Mouse (Mus musculus) testis, adult 2 months (tissue): ENCODE measurements around the gene Lcn3. TPM values are rescaled to one million over a fixed set of nuclear protein-coding genes. Genes with fewer than 3 reads are reported as not detected.

ENCODE experiments used
- H3K27ac ChIP-seq: fragments of 200-500 bp; 2 replicates; pipeline ENCODE4 v1.5.1; 2012; ENCODE audit warnings: low read depth, low read length; ENCODE audit not compliant: control insufficient read depth, insufficient read depth
- H3K27me3 ChIP-seq: fragments of 200-500 bp; 2 replicates; pipeline ENCODE4 v1.6.1; 2012; ENCODE audit warnings: mild to moderate bottlenecking, low read length, moderate library complexity; ENCODE audit not compliant: control insufficient read depth, insufficient read depth
- H3K36me3 ChIP-seq: fragments of 200-500 bp; 2 replicates; pipeline ENCODE4 v1.6.1; 2012; ENCODE audit warnings: mild to moderate bottlenecking, low read length; ENCODE audit not compliant: control insufficient read depth, insufficient read depth
- H3K4me1 ChIP-seq: fragments of 200-500 bp; 2 replicates; pipeline ENCODE4 v1.6.1; 2012; ENCODE audit warnings: low read length; ENCODE audit not compliant: control insufficient read depth, insufficient read depth
- H3K4me3 ChIP-seq: fragments of 200-500 bp; 2 replicates; pipeline ENCODE4 v1.5.1; 2012; ENCODE audit warnings: low read depth, mild to moderate bottlenecking, low read length, moderate library complexity, mixed read lengths; ENCODE audit not compliant: control insufficient read depth
- CTCF ChIP-seq: fragments of 200-500 bp; IDR thresholded peaks from 2 replicates; pipeline ENCODE4 v1.5.1; 2012; ENCODE audit warnings: low read depth, mild to moderate bottlenecking, inconsistent platforms, low read length, moderate library complexity; ENCODE audit not compliant: control insufficient read depth, insufficient read depth, insufficient replicate concordance
- POLR2A ChIP-seq: fragments of 200-500 bp; IDR thresholded peaks from 2 replicates; pipeline ENCODE4 v1.6.1; 2012; ENCODE audit warnings: low read depth, mild to moderate bottlenecking, inconsistent platforms, low read length, moderate library complexity; ENCODE audit not compliant: control insufficient read depth
- polyA plus RNA-seq: library from polyadenylated mRNA; depleted of rRNA; stranded (reverse); fragments of >200 nt; gene quantifications from 2 replicates; pipeline ENCODE4 v1.2.3, GENCODE M21; 2012

Lcn3 gene
- polyA plus RNA-seq, 1 experiment, result not detected

GRCm38 (mm10) chr2:25767764-25768163 is 2.4 kb downstream of the Lcn3 start:
- Histone ChIP-seq H3K27me3 (no peaks in the 10 kb centered on the region), H3K4me3 (no peak overlapping the region), H3K27ac (no peak overlapping the region), H3K36me3 (no peaks in the 10 kb centered on the region), H3K4me1 (no peaks in the 10 kb centered on the region)
- TF ChIP-seq POLR2A, result no peak
- no peak for TF ChIP-seq CTCF

GRCm38 (mm10) chr2:25773507-25773906 is 8.1 kb downstream of the Lcn3 start:
- H3K4me3 ChIP-seq, result no peak overlapping the region
- H3K27ac ChIP-seq, result no peak overlapping the region
- H3K36me3 ChIP-seq, result no peaks in the 10 kb centered on the region
- TF ChIP-seq CTCF (no peak), POLR2A (no peak)
- H3K4me1 ChIP-seq, result no peaks in the 10 kb centered on the region
- H3K27me3 ChIP-seq, result no peaks in the 10 kb centered on the region

- TF ChIP-seq CTCF, result no peak
- TF ChIP-seq POLR2A, result no peak
Observed at GRCm38 (mm10) chr2:25774640-25775039, 9.3 kb downstream of the Lcn3 start.

DNA sequence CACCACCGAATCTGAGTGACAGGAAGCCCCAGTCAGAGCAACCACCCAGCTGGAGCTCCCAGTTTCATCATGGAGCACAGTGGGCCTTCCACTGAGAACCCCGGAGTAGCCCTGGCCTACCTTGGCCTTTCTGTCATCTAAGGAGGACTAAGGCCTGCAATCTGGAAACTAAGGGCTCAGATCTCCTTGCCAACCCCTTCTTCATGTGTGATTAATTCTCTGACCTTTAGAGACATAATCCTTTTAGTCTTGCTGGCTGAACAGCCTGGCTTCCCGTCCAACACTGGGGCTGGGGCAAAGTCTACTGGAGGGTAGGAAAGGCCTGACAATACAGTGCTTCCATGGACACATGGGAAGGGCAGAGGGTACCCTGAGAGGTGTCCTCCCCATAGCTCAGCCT is 10.6 kb downstream of the Lcn3 start:
- H3K4me3 ChIP-seq, result no peak overlapping the region
- H3K27me3 ChIP-seq, result no peaks in the 10 kb centered on the region
- H3K4me1 ChIP-seq, result no peaks in the 10 kb centered on the region
- no peak overlapping the region for H3K27ac ChIP-seq
- H3K36me3 ChIP-seq, result no peaks in the 10 kb centered on the region
- no peak for TF ChIP-seq CTCF
- no peak for TF ChIP-seq POLR2A

More at GRCm38 (mm10) chr2:25774640-25775039, 9.3 kb downstream of the Lcn3 start:
- Histone ChIP-seq H3K4me3 (no peak overlapping the region), H3K27me3 (no peaks in the 10 kb centered on the region), H3K27ac (no peak overlapping the region), H3K36me3 (no peaks in the 10 kb centered on the region), H3K4me1 (no peaks in the 10 kb centered on the region)

DNA sequence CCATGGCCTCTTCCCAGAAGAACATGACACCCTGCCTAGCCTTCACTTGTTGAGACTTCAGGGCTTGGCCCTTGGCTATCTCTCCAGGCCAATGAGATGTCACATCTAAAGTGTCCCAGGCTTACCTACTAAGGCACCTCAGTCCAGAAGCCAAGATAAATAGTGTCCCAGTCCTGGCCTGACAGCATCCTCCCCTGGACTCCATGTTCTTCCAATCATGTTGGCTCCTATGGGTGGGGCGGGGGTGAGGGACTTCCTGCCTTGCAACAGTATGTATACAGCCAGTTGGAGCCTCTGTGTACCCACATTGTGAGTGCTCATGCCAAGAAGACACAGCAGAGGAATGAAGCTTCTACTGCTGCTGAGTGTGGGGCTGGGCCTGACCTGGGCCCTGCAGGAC is 11.3 kb downstream of the Lcn3 start, which contains the start of gene Lcn11:
Gene Lcn11 (plus strand): TSS at position 301 of the 400 bp plus-strand sequence.
- no peaks in the 10 kb centered on the region for H3K36me3 ChIP-seq
- H3K4me3 ChIP-seq, result no peak within 1 kb of the TSS
- no peak within 1 kb of the TSS for H3K27ac ChIP-seq
- no peaks in the 10 kb centered on the region for H3K27me3 ChIP-seq
- no peak for TF ChIP-seq POLR2A
- no peak for TF ChIP-seq CTCF
- H3K4me1 ChIP-seq, result no peaks in the 10 kb centered on the region

DNA sequence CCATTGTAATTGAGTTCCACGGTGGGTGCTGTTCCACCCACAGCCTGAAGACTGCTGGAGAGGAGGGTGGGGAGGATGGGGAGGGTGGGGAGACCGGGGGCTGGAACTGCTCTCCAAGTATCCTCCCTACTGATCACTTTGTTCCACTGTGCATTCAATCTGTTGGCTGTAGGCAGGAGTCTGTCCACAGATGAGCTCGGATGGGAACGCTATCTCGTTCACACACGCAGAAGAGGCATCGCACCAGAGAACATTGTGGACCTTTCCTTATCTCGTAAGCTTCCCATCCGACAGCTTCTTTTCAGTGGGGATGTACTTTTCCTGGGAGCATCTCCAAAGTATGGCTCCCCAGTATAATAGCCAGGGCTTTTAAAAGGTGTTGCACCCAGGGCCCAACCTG is 13.7 kb downstream of the Lcn3 start:
- H3K4me1 ChIP-seq, result no peaks in the 10 kb centered on the region
- no peak overlapping the region for H3K4me3 ChIP-seq
- no peaks in the 10 kb centered on the region for H3K36me3 ChIP-seq
- no peak overlapping the region; the same call in 1 of the 2 replicates for H3K27ac ChIP-seq
- no peaks in the 10 kb centered on the region for H3K27me3 ChIP-seq
- no peak for TF ChIP-seq POLR2A
- TF ChIP-seq CTCF, result no peak

DNA sequence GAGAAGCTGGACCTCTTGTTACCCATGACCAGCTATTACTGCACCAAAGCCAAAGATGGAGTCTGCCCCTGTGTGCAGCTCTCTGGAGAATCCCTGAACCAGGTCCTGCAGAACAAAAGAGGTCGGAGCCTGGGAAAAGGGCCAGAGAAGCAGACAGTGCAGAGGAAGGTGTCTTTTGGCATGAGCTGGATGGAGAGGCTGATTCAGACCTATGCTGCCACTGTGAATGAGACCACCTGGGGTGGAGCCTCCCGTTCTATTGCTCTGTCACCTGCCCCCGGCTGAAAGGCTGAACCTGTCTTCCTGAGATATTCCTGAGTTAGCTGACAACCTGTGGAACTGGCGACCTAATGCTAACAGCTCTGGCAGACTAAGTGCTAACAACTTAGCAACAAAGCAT is 15.6 kb downstream of the Lcn3 start:
- H3K27ac ChIP-seq, result no peak overlapping the region
- H3K4me3 ChIP-seq, result no peak overlapping the region
- no peaks in the 10 kb centered on the region for H3K4me1 ChIP-seq
- TF ChIP-seq POLR2A (no peak), CTCF (no peak)
- no peaks in the 10 kb centered on the region for H3K36me3 ChIP-seq
- H3K27me3 ChIP-seq, result no peaks in the 10 kb centered on the region

GRCm38 (mm10) chr2:25781957-25782356 is 16.6 kb downstream of the Lcn3 start, which contains the start of gene Gm13539:
Gene Gm13539, plus strand, starts transcription at chr2:25782257.
- H3K4me3 ChIP-seq, result no peak within 1 kb of the TSS
- H3K4me1 ChIP-seq, result no peaks in the 10 kb centered on the region
- no peaks in the 10 kb centered on the region for H3K36me3 ChIP-seq
- no peak within 1 kb of the TSS for H3K27ac ChIP-seq
- H3K27me3 ChIP-seq, result no peaks in the 10 kb centered on the region
- TF ChIP-seq CTCF (no peak), POLR2A (no peak)
